Mouse (Mus musculus): Measurements from ENCODE around the gene Picalm. TPM values are rescaled to one million over a fixed set of nuclear protein-coding genes. Genes with fewer than 3 reads are reported as not detected.

Gene Picalm
- polyA plus RNA-seq, 1 experiment: 40.3 TPM

DNA sequence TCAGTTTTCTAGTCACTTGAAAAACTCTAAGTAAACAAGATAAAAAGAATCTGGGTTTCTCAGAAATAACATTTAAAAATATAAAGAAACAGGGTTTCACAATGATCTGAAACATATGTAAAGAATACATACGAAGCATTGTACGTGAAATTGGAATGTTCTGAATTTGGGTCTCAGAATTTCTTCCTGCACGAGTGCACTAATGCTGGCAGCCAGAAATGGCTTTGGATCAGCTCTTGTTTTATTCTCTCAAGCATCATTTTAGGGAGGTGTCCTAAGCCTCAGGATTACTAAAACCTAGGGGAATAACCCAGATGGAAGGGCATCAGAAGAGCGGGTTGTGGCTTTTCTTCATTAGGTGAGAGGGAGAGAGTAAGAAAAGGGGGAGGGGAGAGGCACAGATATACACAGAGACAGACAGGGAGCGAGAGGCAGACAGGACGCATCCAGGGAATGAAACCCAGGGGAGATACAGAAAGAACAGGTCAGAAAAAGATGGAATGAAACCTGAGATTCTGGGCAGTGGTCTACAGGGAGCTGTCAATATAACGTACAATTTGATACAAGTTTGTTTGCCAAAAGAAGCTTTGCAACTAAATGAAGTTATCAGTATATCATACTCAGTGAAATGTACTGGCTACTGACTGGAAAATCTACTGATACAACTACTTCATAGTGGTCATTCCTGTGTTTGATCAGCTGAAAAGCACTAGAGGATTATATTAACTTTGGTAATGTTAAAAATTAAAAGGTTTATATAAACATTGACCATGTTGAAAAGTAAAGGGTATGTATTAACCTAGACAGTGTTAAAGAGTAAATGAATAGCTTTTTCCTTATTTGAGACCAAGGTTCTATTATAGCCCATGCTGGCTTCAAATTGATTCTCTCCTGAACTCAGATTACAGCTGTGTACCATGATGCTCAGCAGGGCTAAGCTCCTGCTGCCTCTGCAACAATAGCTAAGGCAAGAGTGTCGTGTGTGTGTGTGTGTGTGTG, 37.3 kb upstream of the Picalm start:
- Histone ChIP-seq H3K4me1 (ENCODE audit: control insufficient read depth, insufficient read depth, insufficient read length) (peaks cover 2% of the 10 kb centered on the region; the same call in 1 of the 2 replicates), H3K4me3 (ENCODE audit: extremely low read depth, insufficient read depth, insufficient read length) (no peak overlapping the region), H3K36me3 (ENCODE audit: control insufficient read depth, insufficient read depth, low read length) (no peaks in the 10 kb centered on the region), H3K27ac (ENCODE audit: insufficient read depth, low read length) (no peak overlapping the region), H3K27me3 (ENCODE audit: control insufficient read depth, insufficient read depth, low read length) (no peaks in the 10 kb centered on the region)
- no peak for DNase-seq (ENCODE audit: low read depth in 1 of 2, low spot score in 2 of 2)
- TF ChIP-seq POLR2A (IDR thresholded peaks at IDR 0.05; ENCODE audit: low read depth, low read length) (no peak), CTCF (IDR thresholded peaks at IDR 0.05; ENCODE audit: extremely low read depth, insufficient read depth, insufficient read length, insufficient replicate concordance) (no peak)
- 91% methylated on average over 8 of the region's 8 CpGs for WGBS

DNA sequence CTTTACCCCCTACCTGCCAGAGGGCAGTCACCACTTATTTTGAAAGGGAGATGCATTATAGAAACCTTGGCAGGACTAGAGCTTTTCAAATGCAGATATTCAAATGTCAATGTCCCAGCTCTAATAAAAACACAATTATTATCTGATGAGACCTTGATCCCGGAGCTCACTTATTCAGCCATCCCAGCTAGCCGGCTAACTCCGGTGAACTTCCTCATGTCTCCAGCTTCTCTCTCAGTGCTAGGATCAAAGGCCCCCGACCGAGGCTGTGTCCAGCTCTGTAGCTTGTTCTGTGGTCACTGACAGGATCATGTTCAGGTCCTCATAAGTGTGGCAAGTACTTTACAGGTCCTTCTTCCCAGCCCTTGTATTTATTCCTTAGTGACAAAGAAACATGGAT, 34.9 kb upstream of the Picalm start:
- TF ChIP-seq CTCF (IDR thresholded peaks at IDR 0.05; ENCODE audit: extremely low read depth, insufficient read depth, insufficient read length, insufficient replicate concordance): no peak
- TF ChIP-seq POLR2A (IDR thresholded peaks at IDR 0.05; ENCODE audit: low read depth, low read length): no peak
- no peaks in the 10 kb centered on the region for H3K27me3 ChIP-seq (ENCODE audit: control insufficient read depth, insufficient read depth, low read length)
- WGBS: 94% methylated on average over 5 of the region's 5 CpGs
- H3K27ac ChIP-seq (ENCODE audit: insufficient read depth, low read length): no peak overlapping the region
- H3K36me3 ChIP-seq (ENCODE audit: control insufficient read depth, insufficient read depth, low read length): no peaks in the 10 kb centered on the region
- DNase-seq (ENCODE audit: low read depth in 1 of 2, low spot score in 2 of 2): no peak
- H3K4me1 ChIP-seq (ENCODE audit: control insufficient read depth, insufficient read depth, insufficient read length): peaks cover 2% of the 10 kb centered on the region; the same call in 1 of the 2 replicates
- no peak overlapping the region for H3K4me3 ChIP-seq (ENCODE audit: extremely low read depth, insufficient read depth, insufficient read length)

DNA sequence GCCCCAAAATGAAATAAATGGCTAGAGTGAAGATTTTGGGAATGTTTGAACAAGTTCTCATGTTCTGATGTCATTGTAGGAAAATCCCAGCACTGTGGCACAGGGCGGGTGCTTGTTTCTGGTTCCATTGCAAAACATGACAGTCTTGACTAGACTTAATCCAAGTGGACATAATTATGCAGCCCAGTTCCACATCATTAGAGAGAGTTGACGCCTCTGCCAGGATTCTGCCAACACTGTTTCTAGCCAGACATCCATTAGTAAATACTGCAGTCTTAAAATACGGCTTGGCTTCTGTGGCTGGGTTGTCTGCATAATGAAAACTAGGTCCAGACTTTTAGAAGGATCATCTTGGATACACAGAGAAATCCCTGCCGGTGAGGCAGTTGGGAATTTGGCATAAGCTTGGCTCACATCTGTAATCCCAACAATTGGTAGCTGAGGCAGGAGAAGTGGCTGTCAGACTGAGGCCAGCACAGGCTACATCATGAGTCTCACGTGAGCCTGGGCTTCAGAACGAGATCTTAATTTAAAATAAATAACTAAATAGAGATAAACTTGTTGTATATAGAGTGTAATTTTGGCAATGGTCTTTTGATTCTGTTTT, 34.1 kb upstream of the Picalm start:
- WGBS: 86% methylated on average over 6 of the region's 6 CpGs
- no peak overlapping the region for H3K4me3 ChIP-seq (ENCODE audit: extremely low read depth, insufficient read depth, insufficient read length)
- no peak for DNase-seq (ENCODE audit: low read depth in 1 of 2, low spot score in 2 of 2)

DNA sequence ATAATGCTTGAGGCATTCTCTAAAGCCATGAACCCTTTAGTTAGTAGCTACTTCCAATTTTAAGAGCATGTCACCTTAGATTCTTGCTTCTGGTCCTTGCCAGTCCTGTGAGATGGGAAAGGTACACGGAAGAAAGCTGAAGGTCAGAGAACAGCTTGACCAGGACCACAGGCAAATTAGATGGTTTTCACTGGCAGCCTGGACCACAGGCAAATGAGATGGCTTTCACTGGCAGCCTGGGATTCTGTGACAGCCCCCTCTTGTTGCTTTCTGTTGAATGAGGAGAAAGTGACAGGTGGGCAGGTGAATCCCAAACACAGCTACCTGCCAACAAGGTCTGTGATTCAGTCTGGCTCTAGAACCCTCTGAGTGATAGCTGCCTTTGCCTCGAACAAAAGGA, 33.4 kb upstream of the Picalm start:
- H3K4me1 ChIP-seq (ENCODE audit: control insufficient read depth, insufficient read depth, insufficient read length): peaks cover 2% of the 10 kb centered on the region; the same call in 1 of the 2 replicates
- no peaks in the 10 kb centered on the region for H3K27me3 ChIP-seq (ENCODE audit: control insufficient read depth, insufficient read depth, low read length)
- 63% methylated on average over 2 of the region's 2 CpGs for whole genome bisulfite sequencing

More for the DNA sequence above, 34.1 kb upstream of the Picalm start:
- H3K27me3 ChIP-seq (ENCODE audit: control insufficient read depth, insufficient read depth, low read length): no peaks in the 10 kb centered on the region
- H3K4me1 ChIP-seq (ENCODE audit: control insufficient read depth, insufficient read depth, insufficient read length): peaks cover 2% of the 10 kb centered on the region; the same call in 1 of the 2 replicates
- no peaks in the 10 kb centered on the region for H3K36me3 ChIP-seq (ENCODE audit: control insufficient read depth, insufficient read depth, low read length)
- no peak for TF ChIP-seq CTCF (IDR thresholded peaks at IDR 0.05; ENCODE audit: extremely low read depth, insufficient read depth, insufficient read length, insufficient replicate concordance)
- TF ChIP-seq POLR2A (IDR thresholded peaks at IDR 0.05; ENCODE audit: low read depth, low read length): no peak
- H3K27ac ChIP-seq (ENCODE audit: insufficient read depth, low read length): no peak overlapping the region

DNA sequence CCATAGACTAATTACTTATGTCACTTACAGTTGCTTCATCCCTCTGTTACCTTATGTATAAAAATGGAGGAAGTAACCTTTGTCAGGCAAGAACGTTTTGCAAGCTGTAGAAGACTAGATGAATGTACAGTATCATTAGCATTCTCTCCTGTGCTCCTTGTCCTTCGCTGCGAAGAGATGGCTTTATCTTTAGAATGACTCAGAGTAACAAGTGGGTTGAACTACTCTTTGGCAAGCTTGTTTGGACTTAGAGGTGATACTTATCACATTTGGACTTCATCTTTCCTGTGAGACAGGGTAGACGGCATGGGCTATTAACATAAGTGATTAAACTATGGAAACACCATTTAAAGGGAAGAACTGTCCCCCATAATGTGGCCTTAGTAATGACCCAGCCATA, 31.8 kb upstream of the Picalm start:
- no peaks in the 10 kb centered on the region for H3K4me1 ChIP-seq (ENCODE audit: control insufficient read depth, insufficient read depth, insufficient read length)
- H3K27me3 ChIP-seq (ENCODE audit: control insufficient read depth, insufficient read depth, low read length): no peaks in the 10 kb centered on the region
- TF ChIP-seq CTCF (IDR thresholded peaks at IDR 0.05; ENCODE audit: extremely low read depth, insufficient read depth, insufficient read length, insufficient replicate concordance): no peak
- no peak for TF ChIP-seq POLR2A (IDR thresholded peaks at IDR 0.05; ENCODE audit: low read depth, low read length)
- DNase-seq (ENCODE audit: low read depth in 1 of 2, low spot score in 2 of 2): no peak
- H3K36me3 ChIP-seq (ENCODE audit: control insufficient read depth, insufficient read depth, low read length): no peaks in the 10 kb centered on the region
- no peak overlapping the region for H3K27ac ChIP-seq (ENCODE audit: insufficient read depth, low read length)
- H3K4me3 ChIP-seq (ENCODE audit: extremely low read depth, insufficient read depth, insufficient read length): no peak overlapping the region
- WGBS: 80% methylated on average over 4 of the region's 4 CpGs

More for the DNA sequence above, 33.4 kb upstream of the Picalm start:
- Histone ChIP-seq H3K36me3 (ENCODE audit: control insufficient read depth, insufficient read depth, low read length) (no peaks in the 10 kb centered on the region), H3K27ac (ENCODE audit: insufficient read depth, low read length) (no peak overlapping the region), H3K4me3 (ENCODE audit: extremely low read depth, insufficient read depth, insufficient read length) (no peak overlapping the region)
- DNase-seq (ENCODE audit: low read depth in 1 of 2, low spot score in 2 of 2): no peak
- TF ChIP-seq CTCF (IDR thresholded peaks at IDR 0.05; ENCODE audit: extremely low read depth, insufficient read depth, insufficient read length, insufficient replicate concordance): no peak
- no peak for TF ChIP-seq POLR2A (IDR thresholded peaks at IDR 0.05; ENCODE audit: low read depth, low read length)

DNA sequence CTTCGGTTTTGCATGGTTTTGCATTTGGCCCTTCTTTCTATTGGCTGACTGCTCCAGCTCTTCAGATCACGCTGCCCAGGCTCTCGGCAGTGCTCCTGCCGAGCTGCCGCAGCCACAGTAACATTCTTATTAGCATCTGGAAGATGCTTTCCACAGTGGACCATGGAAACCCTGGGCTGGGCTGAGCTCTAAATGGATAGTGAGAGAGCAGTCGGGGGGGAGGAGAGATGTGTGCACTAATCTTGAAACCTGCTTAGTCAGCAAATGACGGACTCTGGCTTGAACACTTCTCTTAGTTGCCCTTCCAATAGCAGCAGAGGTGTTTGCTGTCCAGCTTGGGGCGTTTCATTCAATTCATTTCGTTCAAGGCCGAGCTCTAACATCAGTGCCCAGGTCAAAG, 30.8 kb upstream of the Picalm start:
- no peak for TF ChIP-seq CTCF (IDR thresholded peaks at IDR 0.05; ENCODE audit: extremely low read depth, insufficient read depth, insufficient read length, insufficient replicate concordance)
- no peak for TF ChIP-seq POLR2A (IDR thresholded peaks at IDR 0.05; ENCODE audit: low read depth, low read length)
- no peak overlapping the region for H3K27ac ChIP-seq (ENCODE audit: insufficient read depth, low read length)
- H3K4me1 ChIP-seq (ENCODE audit: control insufficient read depth, insufficient read depth, insufficient read length): no peaks in the 10 kb centered on the region
- no peaks in the 10 kb centered on the region for H3K36me3 ChIP-seq (ENCODE audit: control insufficient read depth, insufficient read depth, low read length)
- WGBS: 88% methylated on average over 10 of the region's 10 CpGs
- H3K4me3 ChIP-seq (ENCODE audit: extremely low read depth, insufficient read depth, insufficient read length): no peak overlapping the region
- no peaks in the 10 kb centered on the region for H3K27me3 ChIP-seq (ENCODE audit: control insufficient read depth, insufficient read depth, low read length)
- no peak for DNase-seq (ENCODE audit: low read depth in 1 of 2, low spot score in 2 of 2)

Measured in spleen, adult 2 months (tissue).